Mouse (Mus musculus) neural tube, embryonic 13.5 days (tissue): ENCODE measurements around the gene Fam3b. TPM values are rescaled to one million over a fixed set of nuclear protein-coding genes. Genes with fewer than 3 reads are reported as not detected.

Experiments
- ATAC-seq: fragments of 200-750 bp; cut with Nextera tagmentation; 2 replicates; pipeline ENCODE4 v1.8.0; 2017; ENCODE audit warnings: low read depth, mild to moderate bottlenecking, moderate TSS enrichment, moderate library complexity
- H3K27ac ChIP-seq: fragments of 300-500 bp; sonication (generic); replicated peaks from 2 replicates; pipeline ENCODE4 v1.5.1; 2015; ENCODE audit warnings: moderate library complexity, mild to moderate bottlenecking, inconsistent platforms
- H3K27me3 ChIP-seq: fragments of 300-500 bp; sonication (generic); 2 replicates; pipeline ENCODE4 v1.6.1; 2015; ENCODE audit warnings: mild to moderate bottlenecking, inconsistent platforms
- H3K36me3 ChIP-seq: fragments of 300-500 bp; sonication (generic); 2 replicates; pipeline ENCODE4 v1.6.1; 2015; ENCODE audit warnings: mild to moderate bottlenecking, inconsistent platforms
- H3K4me1 ChIP-seq: fragments of 300-500 bp; sonication (generic); replicated peaks from 2 replicates; pipeline ENCODE4 v1.6.1; 2015; ENCODE audit warnings: inconsistent platforms
- H3K4me2 ChIP-seq: fragments of 300-500 bp; sonication (generic); 2 replicates; pipeline ENCODE4 v1.6.1; 2015; ENCODE audit warnings: inconsistent platforms, mild to moderate bottlenecking, moderate library complexity
- H3K4me3 ChIP-seq: fragments of 300-500 bp; sonication (generic); 2 replicates; pipeline ENCODE4 v1.5.1; 2015; ENCODE audit warnings: mild to moderate bottlenecking, inconsistent platforms
- H3K9ac ChIP-seq: fragments of 300-500 bp; sonication (generic); 2 replicates; pipeline ENCODE4 v1.6.1; 2015; ENCODE audit warnings: moderate library complexity, mild to moderate bottlenecking, inconsistent platforms
- H3K9me3 ChIP-seq: fragments of 300-500 bp; sonication (generic); 2 replicates; pipeline ENCODE4 v1.6.1; 2016; ENCODE audit warnings: inconsistent platforms
- WGBS: fragments of 180-500 bp; shearing (Covaris S2); methylation state at CpG from one replicate; pipeline ENCODE4 v1.1.7; 2015; 5-methylcytosine and 5-hydroxymethylcytosine counted together
- polyA plus RNA-seq: library from polyadenylated mRNA; unstranded; fragments of >200 nt; fragmentation: Nextera tagmentation; extraction: Ambion mirVana; gene quantifications from 2 replicates; pipeline ENCODE4 v1.2.1, GENCODE M21; 2015

Gene Fam3b
- polyA plus RNA-seq, 1 experiment from 2014 or later, result not detected

- Histone ChIP-seq H3K4me1 (no peaks in the 10 kb centered on the region), H3K36me3 (no peaks in the 10 kb centered on the region), H3K4me3 (no peak overlapping the region), H3K27me3 (no peaks in the 10 kb centered on the region), H3K9me3 (no peaks in the 10 kb centered on the region), H3K27ac (no peak overlapping the region), H3K4me2 (no peak overlapping the region), H3K9ac (no peak overlapping the region)
- 89% methylated on average over 12 of the region's 12 CpGs for WGBS
- ATAC-seq, result no peak
These were observed 2.3 kb downstream of the Fam3b start for GRCm38 (mm10) chr16:97512347-97512751.

- Histone ChIP-seq H3K27me3 (no peaks in the 10 kb centered on the region), H3K9ac (no peak overlapping the region), H3K36me3 (no peaks in the 10 kb centered on the region), H3K4me1 (no peaks in the 10 kb centered on the region), H3K27ac (no peak overlapping the region), H3K9me3 (no peaks in the 10 kb centered on the region), H3K4me3 (no peak overlapping the region), H3K4me2 (no peak overlapping the region)
- ATAC-seq, result no peak
These were observed 3.1 kb downstream of the Fam3b start for GRCm38 (mm10) chr16:97511495-97511894.

GRCm38 (mm10) chr16:97510849-97511248, 3.8 kb downstream of the Fam3b start:
- no peak overlapping the region for H3K9ac ChIP-seq
- H3K36me3 ChIP-seq, result no peaks in the 10 kb centered on the region
- no peaks in the 10 kb centered on the region for H3K9me3 ChIP-seq
- H3K4me2 ChIP-seq, result no peak overlapping the region
- 58% methylated on average over 5 of the region's 5 CpGs for WGBS
- H3K27ac ChIP-seq, result no peak overlapping the region
- H3K27me3 ChIP-seq, result no peaks in the 10 kb centered on the region
- H3K4me1 ChIP-seq, result no peaks in the 10 kb centered on the region
- no peak for ATAC-seq
- no peak overlapping the region for H3K4me3 ChIP-seq

GRCm38 (mm10) chr16:97507783-97508182, 6.8 kb downstream of the Fam3b start:
- no peaks in the 10 kb centered on the region for H3K27me3 ChIP-seq
- H3K4me2 ChIP-seq, result no peak overlapping the region
- no peak overlapping the region for H3K9ac ChIP-seq
- H3K9me3 ChIP-seq, result no peaks in the 10 kb centered on the region
- H3K4me3 ChIP-seq, result no peak overlapping the region
- no peaks in the 10 kb centered on the region for H3K4me1 ChIP-seq
- no peak for ATAC-seq
- no peak overlapping the region for H3K27ac ChIP-seq
- H3K36me3 ChIP-seq, result no peaks in the 10 kb centered on the region

- Histone ChIP-seq H3K4me3 (no peak overlapping the region), H3K27me3 (no peaks in the 10 kb centered on the region), H3K36me3 (no peaks in the 10 kb centered on the region), H3K9me3 (no peaks in the 10 kb centered on the region), H3K27ac (no peak overlapping the region), H3K4me2 (no peak overlapping the region), H3K4me1 (no peaks in the 10 kb centered on the region), H3K9ac (no peak overlapping the region)
- ATAC-seq, result no peak
- WGBS, result 89% methylated on average over 3 of the region's 3 CpGs
These were observed 9.8 kb downstream of the Fam3b start for GRCm38 (mm10) chr16:97504793-97505192.

- no peak for ATAC-seq
- 86% methylated on average over 3 of the region's 3 CpGs for WGBS
- Histone ChIP-seq H3K36me3 (no peaks in the 10 kb centered on the region), H3K9me3 (no peaks in the 10 kb centered on the region), H3K9ac (no peak overlapping the region), H3K4me3 (no peak overlapping the region), H3K27ac (no peak overlapping the region), H3K4me2 (no peak overlapping the region), H3K27me3 (no peaks in the 10 kb centered on the region), H3K4me1 (no peaks in the 10 kb centered on the region)
These were observed 10.8 kb downstream of the Fam3b start for GRCm38 (mm10) chr16:97503849-97504248.

GRCm38 (mm10) chr16:97500901-97501300, 13.7 kb downstream of the Fam3b start:
- H3K4me2 ChIP-seq, result no peak overlapping the region
- 92% methylated on average over 7 of the region's 7 CpGs for WGBS
- H3K4me1 ChIP-seq, result no peaks in the 10 kb centered on the region
- no peak overlapping the region for H3K9ac ChIP-seq
- no peak overlapping the region for H3K4me3 ChIP-seq
- H3K36me3 ChIP-seq, result no peaks in the 10 kb centered on the region
- no peak overlapping the region for H3K27ac ChIP-seq
- ATAC-seq, result no peak
- H3K27me3 ChIP-seq, result no peaks in the 10 kb centered on the region
- no peaks in the 10 kb centered on the region for H3K9me3 ChIP-seq

GRCm38 (mm10) chr16:97499450-97499849, 15.2 kb downstream of the Fam3b start:
- Histone ChIP-seq H3K4me2 (no peak overlapping the region), H3K27me3 (no peaks in the 10 kb centered on the region), H3K4me1 (no peaks in the 10 kb centered on the region), H3K27ac (no peak overlapping the region), H3K36me3 (no peaks in the 10 kb centered on the region), H3K9me3 (no peaks in the 10 kb centered on the region), H3K9ac (no peak overlapping the region), H3K4me3 (no peak overlapping the region)
- 90% methylated on average over 7 of the region's 7 CpGs for WGBS
- ATAC-seq, result no peak

- ATAC-seq, result no peak
- no peaks in the 10 kb centered on the region for H3K9me3 ChIP-seq
- H3K4me1 ChIP-seq, result no peaks in the 10 kb centered on the region
- no peak overlapping the region for H3K4me2 ChIP-seq
- WGBS, result 91% methylated on average over 3 of the region's 3 CpGs
- no peaks in the 10 kb centered on the region for H3K27me3 ChIP-seq
- H3K27ac ChIP-seq, result no peak overlapping the region
- H3K36me3 ChIP-seq, result no peaks in the 10 kb centered on the region
- H3K9ac ChIP-seq, result no peak overlapping the region
- H3K4me3 ChIP-seq, result no peak overlapping the region
These were observed 16.5 kb downstream of the Fam3b start for GRCm38 (mm10) chr16:97498139-97498538.

GRCm38 (mm10) chr16:97497682-97498081, 16.9 kb downstream of the Fam3b start:
- no peak overlapping the region for H3K4me2 ChIP-seq
- no peaks in the 10 kb centered on the region for H3K36me3 ChIP-seq
- WGBS, result 53% methylated on average over 5 of the region's 5 CpGs
- no peaks in the 10 kb centered on the region for H3K27me3 ChIP-seq
- H3K27ac ChIP-seq, result no peak overlapping the region
- H3K4me1 ChIP-seq, result no peaks in the 10 kb centered on the region
- H3K9me3 ChIP-seq, result no peaks in the 10 kb centered on the region
- no peak for ATAC-seq
- no peak overlapping the region for H3K9ac ChIP-seq
- no peak overlapping the region for H3K4me3 ChIP-seq

- H3K4me2 ChIP-seq, result no peak overlapping the region
- H3K27me3 ChIP-seq, result no peaks in the 10 kb centered on the region
- H3K4me3 ChIP-seq, result no peak overlapping the region
- WGBS, result 48% methylated on average over 3 of the region's 3 CpGs
- H3K9me3 ChIP-seq, result no peaks in the 10 kb centered on the region
- H3K4me1 ChIP-seq, result no peaks in the 10 kb centered on the region
- no peak overlapping the region for H3K27ac ChIP-seq
- no peak overlapping the region for H3K9ac ChIP-seq
- no peaks in the 10 kb centered on the region for H3K36me3 ChIP-seq
- no peak for ATAC-seq
These were observed 18.6 kb downstream of the Fam3b start for GRCm38 (mm10) chr16:97496026-97496425.

- ATAC-seq, result no peak
- H3K36me3 ChIP-seq, result no peaks in the 10 kb centered on the region
- H3K4me1 ChIP-seq, result no peaks in the 10 kb centered on the region
- H3K4me3 ChIP-seq, result no peak overlapping the region
- WGBS, result 73% methylated on average over 1 of the region's 1 CpGs
- H3K9me3 ChIP-seq, result no peaks in the 10 kb centered on the region
- H3K4me2 ChIP-seq, result no peak overlapping the region
- no peaks in the 10 kb centered on the region for H3K27me3 ChIP-seq
- H3K9ac ChIP-seq, result no peak overlapping the region
- no peak overlapping the region for H3K27ac ChIP-seq
These were observed 22.2 kb downstream of the Fam3b start for GRCm38 (mm10) chr16:97492369-97492768.

- H3K27me3 ChIP-seq, result no peaks in the 10 kb centered on the region
- H3K36me3 ChIP-seq, result no peaks in the 10 kb centered on the region
- no peak for ATAC-seq
- H3K4me2 ChIP-seq, result no peak overlapping the region
- H3K9ac ChIP-seq, result no peak overlapping the region
- no peak overlapping the region for H3K27ac ChIP-seq
- no peaks in the 10 kb centered on the region for H3K4me1 ChIP-seq
- no peaks in the 10 kb centered on the region for H3K9me3 ChIP-seq
- no peak overlapping the region for H3K4me3 ChIP-seq
- 77% methylated on average over 2 of the region's 2 CpGs for WGBS
These were observed 36.0 kb downstream of the Fam3b start for GRCm38 (mm10) chr16:97478655-97479054.
